Mouse (Mus musculus) small intestine, adult 2 months (tissue): ENCODE measurements around the gene Gpc3.

Experiments used
- CTCF ChIP-seq: fragments of 200-500 bp; IDR thresholded peaks from 2 replicates; pipeline ENCODE4 v1.5.1; 2012; ENCODE audit warnings: low read depth, mild to moderate bottlenecking, control low read depth, inconsistent platforms, low read length, moderate library complexity, mixed read lengths; ENCODE audit not compliant: insufficient replicate concordance, insufficient read length; ENCODE audit errors: extremely low read depth
- POLR2A ChIP-seq: fragments of 200-500 bp; IDR thresholded peaks from 2 replicates; pipeline ENCODE4 v1.6.1; 2012; ENCODE audit warnings: low read depth, mild to moderate bottlenecking, control low read depth, inconsistent platforms, low read length, moderate library complexity

DNA sequence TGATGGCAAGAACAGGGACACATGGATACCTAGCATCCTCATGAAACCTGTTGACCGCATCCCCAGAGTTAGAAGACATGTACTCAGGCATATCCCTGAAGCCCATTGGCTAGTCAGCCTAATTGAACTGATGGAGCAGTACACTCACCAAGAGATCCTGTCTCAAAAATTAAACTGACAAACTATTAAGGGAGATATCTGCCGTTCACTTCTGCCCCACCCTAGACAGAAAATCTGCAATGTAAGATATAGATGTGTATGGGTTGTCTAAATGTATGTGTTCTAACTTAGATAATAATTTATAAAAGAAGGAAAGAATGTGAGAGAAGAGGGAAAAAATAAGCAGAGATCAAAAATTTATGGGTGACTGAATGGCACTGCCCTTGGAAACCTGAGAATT is 212.6 kb downstream of the Gpc3 start:
- TF ChIP-seq POLR2A (no peak), CTCF (no peak)
